Mouse (Mus musculus) brown adipose tissue, adult 24 weeks (tissue): ENCODE results near the gene Mcoln2. TPM values are rescaled to one million over a fixed set of nuclear protein-coding genes. Genes with fewer than 3 reads are reported as not detected.

Experiments used
- H3K27ac ChIP-seq: fragments of 200-500 bp; replicated peaks from 2 replicates; pipeline ENCODE4 v1.5.1; 2012; ENCODE audit warnings: low read depth, mild to moderate bottlenecking, low read length
- H3K4me1 ChIP-seq: fragments of 200-500 bp; 2 replicates; pipeline ENCODE4 v1.6.1; 2012; ENCODE audit warnings: low read length, mixed read lengths; ENCODE audit not compliant: control insufficient read depth, insufficient read depth, insufficient read length
- H3K4me3 ChIP-seq: fragments of 200-500 bp; 2 replicates; pipeline ENCODE4 v1.5.1; 2012; ENCODE audit warnings: low read depth, mild to moderate bottlenecking, low read length, moderate library complexity; ENCODE audit not compliant: insufficient read depth
- polyA plus RNA-seq: library from polyadenylated mRNA; stranded (reverse); fragments of >200 nt; gene quantifications from 2 replicates; pipeline ENCODE4 v1.2.4, GENCODE M21; 2012; ENCODE audit not compliant: missing spikeins, insufficient read depth, insufficient read length

The Mcoln2 gene
- not detected in 2 replicates for polyA plus RNA-seq

DNA sequence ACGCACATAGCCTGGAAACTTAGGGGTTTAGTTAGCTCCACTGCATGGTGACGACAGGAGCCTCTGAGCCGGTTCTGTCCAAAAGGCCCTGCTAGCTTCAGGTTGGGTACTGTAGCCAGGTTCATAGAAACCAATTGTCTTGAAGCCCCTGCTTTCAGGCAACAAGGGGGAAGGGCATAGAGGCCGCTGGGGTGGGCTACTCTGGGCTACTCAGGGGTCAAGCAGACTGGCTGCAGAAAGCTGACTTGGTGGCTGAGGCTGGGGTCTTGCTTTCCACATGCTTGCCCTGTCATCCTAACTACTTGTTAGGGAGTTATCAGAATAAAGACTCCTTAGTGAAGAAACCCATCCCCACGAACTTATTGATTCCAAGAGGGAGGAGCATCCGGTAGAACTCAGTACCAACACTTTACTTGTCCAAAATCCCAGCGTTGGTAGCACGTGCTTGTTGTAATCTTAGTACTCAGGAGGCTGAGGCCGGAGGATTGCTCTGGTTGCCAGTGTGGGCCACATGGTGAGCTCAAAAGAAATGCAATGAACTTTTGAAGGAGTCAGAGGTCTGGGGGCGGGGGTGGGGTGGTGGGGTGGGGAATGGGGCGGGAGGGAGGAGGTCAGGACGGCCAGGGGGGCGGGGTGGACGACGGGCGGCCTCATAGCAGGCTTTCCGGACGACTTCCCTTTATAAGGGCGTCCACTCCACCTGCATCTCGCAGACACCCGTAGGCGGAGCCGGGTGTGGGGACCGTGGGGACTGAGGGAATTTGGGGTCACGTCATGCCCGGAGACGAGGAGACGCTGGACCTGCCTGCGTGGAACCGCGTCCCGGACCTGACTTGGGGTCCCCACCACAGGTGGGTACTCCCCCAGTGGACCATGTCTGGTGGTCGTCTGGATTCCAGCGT is at the start of gene Mcoln2:
Mcoln2 (plus strand) TSS at position 678 of the 902 bp plus-strand sequence.
- H3K4me1 ChIP-seq: no peaks in the 10 kb centered on the region
- H3K27ac ChIP-seq: no peak within 1 kb of the TSS
- peak within 1 kb of the TSS; percentile 58 for H3K4me3 ChIP-seq

DNA sequence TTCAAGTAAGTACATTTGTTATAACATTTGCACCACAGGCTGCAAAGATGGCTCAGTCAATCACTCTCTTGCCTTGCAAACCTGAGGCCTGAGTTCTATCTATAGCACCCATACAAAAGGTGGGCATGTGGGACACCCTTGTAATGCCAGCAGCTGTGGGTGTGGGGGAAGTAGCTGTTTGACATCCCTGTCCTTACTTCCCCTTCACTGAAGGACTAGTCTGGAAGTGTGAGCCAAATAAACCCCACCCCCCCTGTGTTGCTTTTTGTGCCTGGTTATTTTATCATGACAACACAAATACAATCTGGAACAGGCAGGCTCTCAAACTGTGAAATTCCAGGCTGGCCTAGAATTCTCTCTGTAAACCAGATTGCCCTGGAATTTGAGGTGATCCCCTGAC is 49.7 kb upstream of the Mcoln2 start:
- H3K27ac ChIP-seq: no peak overlapping the region

DNA sequence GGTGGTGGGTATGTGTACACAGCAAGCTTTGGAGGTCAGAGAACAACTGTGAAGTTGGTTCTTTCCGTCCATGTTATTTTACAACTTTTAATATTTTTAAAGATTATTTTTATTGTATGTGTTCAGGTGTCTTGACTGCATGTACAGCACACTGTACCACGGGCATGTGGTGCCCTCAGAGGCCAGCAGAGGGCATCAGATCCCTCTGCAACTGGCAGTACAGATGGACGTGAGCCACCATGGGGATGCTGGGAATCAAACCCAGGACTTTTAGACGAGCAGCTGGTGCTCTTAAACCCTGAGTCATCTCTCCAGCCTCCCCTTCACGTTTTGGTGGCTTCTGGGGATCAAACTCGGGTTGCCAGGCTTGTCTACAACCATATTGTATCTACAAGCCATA is 47.6 kb upstream of the Mcoln2 start:
- Histone ChIP-seq H3K4me3 (no peak overlapping the region), H3K4me1 (no peaks in the 10 kb centered on the region)

More for the DNA sequence above, 49.7 kb upstream of the Mcoln2 start:
- H3K4me3 ChIP-seq: no peak overlapping the region
- no peaks in the 10 kb centered on the region for H3K4me1 ChIP-seq

DNA sequence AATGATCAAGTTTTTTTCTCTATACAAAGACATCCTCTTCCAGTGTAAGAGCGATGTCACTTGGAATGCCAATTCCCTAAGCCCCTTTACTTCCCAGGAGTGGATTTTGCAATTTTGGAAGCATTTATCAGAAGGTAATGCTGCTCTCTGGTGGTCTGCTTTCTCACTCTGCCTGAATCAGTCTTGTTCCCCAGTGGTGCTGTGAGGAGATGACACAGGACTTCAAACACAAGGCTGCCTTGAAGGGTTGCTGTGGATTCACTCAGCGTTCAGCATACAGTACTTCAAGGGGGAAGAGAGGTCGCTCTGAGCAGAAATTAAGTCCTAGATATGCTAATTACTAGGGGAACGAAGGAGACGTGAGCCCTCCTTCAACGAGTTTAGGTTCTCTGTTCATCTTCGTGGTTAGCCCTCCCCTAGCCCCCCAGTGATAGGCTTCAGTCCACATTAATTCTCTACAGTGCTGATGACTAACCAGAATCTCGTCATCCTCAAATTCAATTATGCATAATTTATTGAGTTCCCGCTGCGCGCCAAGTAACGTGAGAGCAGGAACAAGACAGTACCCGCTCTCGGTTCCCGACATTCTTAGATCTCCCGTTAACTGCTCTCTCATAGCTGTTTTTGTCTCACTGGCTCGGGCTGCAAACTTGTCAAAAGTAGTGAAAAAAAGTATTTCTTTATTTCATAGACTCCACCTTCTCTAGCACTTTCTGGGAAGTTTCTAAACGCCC is 42.4 kb upstream of the Mcoln2 start:
- H3K4me1 ChIP-seq: no peaks in the 10 kb centered on the region
- no peak overlapping the region for H3K27ac ChIP-seq
- peak overlapping the region; percentile 43 for H3K4me3 ChIP-seq

More for the DNA sequence above, 47.6 kb upstream of the Mcoln2 start:
- no peak overlapping the region for H3K27ac ChIP-seq

DNA sequence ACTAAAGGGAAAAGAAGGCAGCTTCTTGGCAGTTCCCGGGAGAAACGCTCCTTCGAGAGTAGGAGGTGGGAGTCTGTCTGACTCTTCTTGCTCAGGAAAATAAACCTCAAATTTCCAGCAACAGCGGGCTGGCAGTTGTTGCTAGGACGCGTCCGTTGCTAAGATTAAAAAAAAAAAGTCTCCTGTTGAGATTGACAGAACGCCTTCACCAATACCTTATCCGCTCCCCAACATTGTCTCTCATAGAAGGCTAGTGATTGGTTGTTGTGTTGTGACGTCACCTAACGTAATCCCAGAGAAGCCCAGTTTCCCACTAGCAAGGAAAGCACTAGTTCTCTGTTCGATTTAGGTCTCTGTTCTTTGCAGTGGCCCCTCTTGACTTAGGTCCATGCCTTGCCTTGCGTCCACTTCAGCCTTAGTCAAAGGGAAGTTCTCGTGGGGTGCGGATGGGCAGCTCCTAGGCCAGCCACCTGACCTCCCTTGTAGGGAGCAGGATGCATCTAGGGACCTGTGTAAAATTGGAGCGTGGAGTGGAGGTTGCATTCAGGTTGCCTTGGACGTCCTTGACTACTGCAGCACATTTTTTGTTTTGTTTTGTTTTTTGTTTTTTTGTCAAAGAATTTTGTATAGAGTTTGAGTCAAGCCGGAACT is 41.6 kb upstream of the Mcoln2 start, which contains the start of gene Wdr63:
Wdr63 (minus strand) TSS at position 210 of the 651 bp plus-strand sequence.
- Histone ChIP-seq H3K4me1 (no peaks in the 10 kb centered on the region), H3K4me3 (peak within 1 kb of the TSS; percentile 43), H3K27ac (no peak within 1 kb of the TSS)

DNA sequence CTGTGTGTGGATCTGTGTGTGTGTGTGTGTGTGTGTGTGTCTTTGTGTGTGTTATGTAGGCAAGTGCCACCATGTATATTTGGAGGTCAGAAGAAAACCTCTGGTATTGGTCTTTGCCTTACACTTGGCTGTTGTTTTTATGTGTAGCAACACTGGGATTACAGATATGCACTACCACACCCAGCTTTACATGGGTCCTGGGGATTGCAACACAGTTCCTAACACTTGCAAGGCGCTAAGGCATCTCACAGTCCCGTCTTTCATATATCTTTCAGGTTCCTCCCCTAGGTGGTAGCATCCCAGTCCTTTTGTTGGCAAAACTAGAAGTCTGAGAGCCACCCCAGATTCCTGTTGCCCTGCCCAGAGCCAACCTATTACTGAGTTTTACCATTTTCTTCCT is 40.7 kb upstream of the Mcoln2 start:
- Histone ChIP-seq H3K4me3 (no peak overlapping the region), H3K4me1 (no peaks in the 10 kb centered on the region), H3K27ac (no peak overlapping the region)

DNA sequence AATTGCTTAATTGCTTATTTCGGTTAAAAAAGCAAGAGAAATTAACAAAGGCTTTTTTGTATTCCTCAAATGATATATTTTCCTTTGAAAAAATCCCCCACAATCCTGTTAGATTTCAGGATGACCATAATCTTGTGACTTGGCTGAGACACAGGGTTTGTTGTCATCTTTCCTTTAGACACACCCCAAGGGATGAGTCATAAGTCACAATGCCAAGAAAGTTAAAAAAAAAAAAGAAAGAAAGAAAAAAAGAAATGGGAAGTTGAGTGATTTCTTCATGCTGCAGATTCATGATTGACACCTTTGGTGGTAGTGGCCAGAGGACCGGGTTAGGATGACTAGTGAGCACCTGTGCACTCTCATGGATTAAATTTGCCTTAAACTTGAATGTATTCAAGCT is 39.3 kb upstream of the Mcoln2 start:
- Histone ChIP-seq H3K4me1 (no peaks in the 10 kb centered on the region), H3K27ac (no peak overlapping the region), H3K4me3 (no peak overlapping the region)

DNA sequence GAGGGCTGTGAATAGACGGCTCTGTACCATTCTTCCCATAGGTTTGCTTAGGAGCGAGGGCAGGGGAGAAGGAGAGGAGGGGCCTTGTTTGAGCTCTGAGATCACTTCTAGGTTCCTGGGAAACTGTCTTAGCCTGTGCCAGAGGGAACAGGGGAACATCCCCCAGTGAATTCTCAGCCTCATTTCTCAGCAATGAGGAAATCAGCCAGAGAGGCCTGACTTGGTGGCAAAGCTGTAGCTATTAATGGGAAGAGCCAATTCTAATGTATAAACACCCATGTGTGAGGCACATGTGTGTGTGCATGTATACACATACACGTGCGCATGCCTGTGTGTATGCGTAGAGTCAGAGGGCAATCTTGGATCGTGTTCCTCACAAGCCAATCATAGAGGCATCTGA is 38.7 kb upstream of the Mcoln2 start:
- Histone ChIP-seq H3K4me1 (no peaks in the 10 kb centered on the region), H3K27ac (peak overlapping the region; percentile 11; the same call in 1 of the 2 replicates), H3K4me3 (no peak overlapping the region)

DNA sequence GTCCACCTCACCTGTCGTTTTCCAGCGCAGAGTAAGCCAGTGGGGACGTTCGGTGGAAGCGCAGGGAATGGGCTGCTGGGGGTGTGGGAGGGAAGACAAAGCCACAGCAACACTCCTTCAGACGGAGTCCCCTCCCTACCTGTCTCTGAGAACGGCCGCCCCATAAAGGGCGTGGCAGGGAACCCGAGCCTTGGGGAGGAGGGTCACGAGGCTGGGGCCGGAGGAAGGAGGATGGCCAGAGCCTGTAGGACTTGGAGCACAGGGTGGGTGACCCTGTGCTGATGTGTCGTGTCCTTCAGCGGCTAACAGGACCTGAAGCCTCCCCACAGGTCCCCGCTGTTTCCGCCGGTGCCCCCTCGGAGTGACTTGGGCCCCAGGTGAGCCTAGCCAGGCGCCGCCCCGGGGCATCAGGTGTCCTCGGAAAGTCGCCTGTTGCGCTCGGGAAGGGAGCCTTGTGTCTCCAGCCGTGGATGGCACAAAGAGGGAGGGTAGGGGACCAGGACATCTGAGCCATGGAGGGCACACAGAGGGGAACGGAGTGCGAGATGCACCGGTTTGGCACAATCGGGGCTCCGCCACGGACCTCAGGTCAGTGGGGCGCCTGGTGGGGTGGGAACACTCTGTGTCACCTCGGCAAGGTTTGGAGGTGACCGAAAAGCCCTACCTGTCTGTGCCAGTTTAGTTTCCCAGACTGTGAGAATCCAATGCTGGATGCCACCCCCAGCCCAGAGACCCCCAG is 32.2 kb upstream of the Mcoln2 start, which contains the start of gene Mcoln3:
Mcoln3 (plus strand) TSS at position 193 of the 739 bp plus-strand sequence.
- no peak within 1 kb of the TSS for H3K27ac ChIP-seq
- no peak within 1 kb of the TSS for H3K4me3 ChIP-seq
- no peaks in the 10 kb centered on the region for H3K4me1 ChIP-seq

DNA sequence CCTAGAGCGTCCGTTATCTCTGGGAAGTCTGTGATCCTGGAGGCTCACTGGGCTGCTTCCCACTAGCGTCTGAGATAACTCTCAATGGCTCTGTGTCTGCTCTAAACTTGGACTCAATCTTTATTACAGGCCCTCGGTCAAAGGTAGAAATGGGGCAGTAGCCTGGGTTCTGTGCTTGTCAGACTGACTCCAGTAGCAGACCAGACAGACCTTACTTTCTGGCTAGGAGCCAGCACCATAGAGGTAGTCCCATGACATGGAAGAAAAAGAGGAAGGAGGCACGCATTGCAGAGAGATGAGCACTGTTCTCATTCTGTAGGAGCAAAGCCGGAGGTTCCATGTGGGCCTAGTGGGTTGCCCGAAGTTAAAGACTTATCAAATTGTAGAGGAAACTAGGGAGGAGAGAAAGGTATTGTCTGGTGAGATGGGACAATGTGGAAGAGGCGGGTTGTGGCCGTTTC is 31.6 kb upstream of the Mcoln2 start:
- Histone ChIP-seq H3K27ac (no peak overlapping the region), H3K4me1 (no peaks in the 10 kb centered on the region), H3K4me3 (no peak overlapping the region)

DNA sequence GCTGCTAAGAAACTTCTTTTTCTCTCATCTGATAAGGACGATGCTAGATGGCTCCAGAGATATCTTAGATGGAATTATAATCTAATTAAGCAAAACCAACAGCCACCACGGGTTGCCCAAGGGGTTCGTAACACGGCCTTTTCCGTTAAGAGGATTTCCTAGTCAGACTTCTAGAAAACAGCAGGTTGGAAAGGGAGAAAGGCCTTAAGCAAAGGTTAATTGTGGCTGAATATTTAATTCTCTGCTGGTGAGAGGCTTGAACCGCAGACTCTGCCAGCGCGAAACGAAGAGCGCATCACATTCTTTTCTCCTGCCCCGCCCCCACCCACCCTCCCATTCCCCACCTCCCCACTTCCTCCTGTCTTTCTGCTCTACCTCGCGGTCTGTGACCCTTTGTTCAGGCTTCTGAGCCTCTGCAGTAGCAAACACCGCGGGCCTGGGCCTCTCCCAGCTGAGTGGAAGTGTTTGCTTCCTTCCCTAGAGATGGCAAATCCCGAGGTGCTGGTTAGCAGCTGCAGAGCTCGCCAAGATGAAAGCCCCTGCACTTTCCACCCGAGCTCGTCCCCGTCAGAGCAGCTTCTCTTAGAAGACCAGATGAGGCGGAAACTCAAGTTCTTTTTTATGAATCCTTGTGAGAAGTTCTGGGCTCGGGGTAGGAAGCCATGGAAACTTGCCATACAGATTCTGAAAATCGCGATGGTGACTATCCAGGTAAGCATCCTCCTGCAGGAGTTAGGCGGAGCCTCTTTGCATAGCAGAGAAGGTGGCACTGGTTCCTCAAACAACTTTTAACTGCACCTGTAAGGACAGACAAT is 28.1 kb upstream of the Mcoln2 start:
- no peak overlapping the region for H3K4me3 ChIP-seq
- no peak overlapping the region for H3K27ac ChIP-seq
- no peaks in the 10 kb centered on the region for H3K4me1 ChIP-seq

DNA sequence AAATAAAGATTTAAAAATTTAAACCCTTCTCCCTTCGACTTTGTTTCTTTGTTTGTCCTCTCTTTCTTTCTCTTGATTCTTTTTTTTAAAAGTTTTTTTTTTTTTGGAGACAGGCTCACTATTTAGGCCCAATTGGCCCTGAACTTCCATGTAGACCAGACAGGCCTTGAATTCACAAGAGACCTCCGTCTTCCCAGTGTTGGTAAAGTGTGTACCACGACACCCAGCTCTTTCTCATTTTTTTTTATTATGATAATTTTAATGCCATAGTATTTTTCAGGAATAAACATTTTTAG is 27.6 kb upstream of the Mcoln2 start:
- no peak overlapping the region for H3K4me3 ChIP-seq
- H3K4me1 ChIP-seq: no peaks in the 10 kb centered on the region
- no peak overlapping the region for H3K27ac ChIP-seq

DNA sequence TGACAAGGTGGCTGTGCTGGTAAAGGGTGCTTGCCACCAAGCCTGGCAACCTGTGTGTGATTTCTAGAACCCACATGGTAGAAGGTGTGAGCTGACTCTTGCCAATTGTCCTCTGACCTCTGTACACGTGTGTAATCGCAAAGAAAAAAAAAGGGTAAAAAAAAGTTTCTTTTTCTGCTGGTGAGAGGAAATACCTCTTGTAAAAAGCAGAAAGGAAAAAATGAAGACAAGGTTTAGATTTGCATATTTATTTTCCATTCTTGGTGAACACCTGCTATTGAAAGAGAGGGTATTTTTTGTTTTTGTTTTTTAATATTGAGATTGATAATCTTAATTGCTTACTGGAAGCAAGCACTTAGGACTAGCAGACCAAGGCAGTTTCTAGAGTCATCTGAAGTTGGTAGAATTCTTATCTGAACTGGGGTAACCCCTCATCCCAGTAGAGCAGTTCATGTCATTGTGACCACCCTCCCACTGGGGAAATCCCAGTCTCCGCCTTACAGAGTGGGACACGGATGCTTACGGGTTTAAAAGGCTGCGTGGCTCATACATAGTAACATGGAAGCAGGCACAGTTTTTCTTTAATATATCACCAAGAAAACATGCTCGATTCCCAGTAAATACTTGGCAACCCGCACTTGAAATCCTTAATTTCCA is 26.7 kb upstream of the Mcoln2 start:
- H3K4me3 ChIP-seq: no peak overlapping the region
- no peak overlapping the region for H3K27ac ChIP-seq

More for the DNA sequence above, 26.7 kb upstream of the Mcoln2 start:
- H3K4me1 ChIP-seq: no peaks in the 10 kb centered on the region
